Mouse (Mus musculus) heart, embryonic 13.5 days (tissue): Measurements from ENCODE around the gene Ptx4. TPM values are rescaled to one million over a fixed set of nuclear protein-coding genes. Genes with fewer than 3 reads are reported as not detected.
"Not testable (repeated sequence)": the region's sequence is repeated elsewhere in the genome, so short reads cannot be mapped to it uniquely, and the experiment has no call there.

Source experiments
- ATAC-seq: fragments of 200-750 bp; cut with Nextera tagmentation; 2 replicates; pipeline ENCODE4 v1.8.0; 2017; ENCODE audit warnings: moderate TSS enrichment; ENCODE audit not compliant: insufficient number of reproducible peaks, low FRiP score, low TSS enrichment; ENCODE audit errors: extremely low read depth
- H3K27ac ChIP-seq: fragments of 300-500 bp; sonication (generic); replicated peaks from 2 replicates; pipeline ENCODE4 v1.5.1; 2015; ENCODE audit warnings: moderate library complexity, mild to moderate bottlenecking, inconsistent platforms
- H3K27me3 ChIP-seq: fragments of 300-500 bp; sonication (generic); replicated peaks from 2 replicates; pipeline ENCODE4 v1.6.1; 2015; ENCODE audit warnings: mild to moderate bottlenecking, inconsistent platforms
- H3K36me3 ChIP-seq: fragments of 300-500 bp; sonication (generic); 2 replicates; pipeline ENCODE4 v1.6.1; 2015; ENCODE audit warnings: mild to moderate bottlenecking, inconsistent platforms
- H3K4me1 ChIP-seq: fragments of 300-500 bp; sonication (generic); 2 replicates; pipeline ENCODE4 v1.6.1; 2015; ENCODE audit warnings: inconsistent platforms
- H3K4me2 ChIP-seq: fragments of 300-500 bp; sonication (generic); 2 replicates; pipeline ENCODE4 v1.6.1; 2015; ENCODE audit warnings: inconsistent platforms, mild to moderate bottlenecking, moderate library complexity
- H3K4me3 ChIP-seq: fragments of 300-500 bp; sonication (generic); 2 replicates; pipeline ENCODE4 v1.5.1; 2015; ENCODE audit warnings: moderate library complexity, mild to moderate bottlenecking, inconsistent platforms
- H3K9ac ChIP-seq: fragments of 300-500 bp; sonication (generic); 2 replicates; pipeline ENCODE4 v1.6.1; 2015; ENCODE audit warnings: inconsistent platforms, mild to moderate bottlenecking, moderate library complexity
- H3K9me3 ChIP-seq: fragments of 300-500 bp; sonication (generic); 2 replicates; pipeline ENCODE4 v1.6.1; 2016; ENCODE audit warnings: inconsistent platforms
- WGBS: fragments of 180-500 bp; shearing (Covaris S2); methylation state at CpG from one replicate; pipeline ENCODE4 v1.1.7; 2015; ENCODE audit warnings: mixed read lengths; 5-methylcytosine and 5-hydroxymethylcytosine counted together
- polyA plus RNA-seq: library from polyadenylated mRNA; unstranded; fragments of >200 nt; fragmentation: Nextera tagmentation; extraction: Ambion mirVana; gene quantifications from 2 replicates; pipeline ENCODE4 v1.2.1, GENCODE M21; 2015

The Ptx4 gene
- polyA plus RNA-seq, 1 experiment from 2014 or later: 0.15 TPM

GRCm38 (mm10) chr17:25115664-25116432 lies 4.7 kb upstream of the Ptx4 start, which contains the start of gene Telo2:
Gene Telo2 (minus strand): TSS chr17:25115967.
- peak within 1 kb of the TSS; percentile 90 for H3K27ac ChIP-seq
- no peaks in the 10 kb centered on the region for H3K9me3 ChIP-seq
- peaks cover 30% of the 10 kb centered on the region for H3K36me3 ChIP-seq
- whole genome bisulfite sequencing: 6% methylated on average over 40 of the region's 40 CpGs
- H3K27me3 ChIP-seq: no peaks in the 10 kb centered on the region; the same call in 1 of the 2 replicates
- peaks cover 29% of the 10 kb centered on the region for H3K4me1 ChIP-seq
- peak within 1 kb of the TSS; percentile 83 for H3K9ac ChIP-seq
- peak within 1 kb of the TSS; percentile 62 for H3K4me3 ChIP-seq
- peak; percentile 91 for ATAC-seq
- peak within 1 kb of the TSS; percentile 88 for H3K4me2 ChIP-seq

GRCm38 (mm10) chr17:25117263-25117662 lies 3.3 kb upstream of the Ptx4 start:
- no peak overlapping the region for H3K4me2 ChIP-seq
- no peak overlapping the region for H3K4me3 ChIP-seq
- H3K9me3 ChIP-seq: no peaks in the 10 kb centered on the region
- no peak overlapping the region for H3K27ac ChIP-seq
- H3K27me3 ChIP-seq: peaks cover 14% of the 10 kb centered on the region
- whole genome bisulfite sequencing: 29% methylated on average over 4 of the region's 4 CpGs
- H3K36me3 ChIP-seq: peaks cover 19% of the 10 kb centered on the region
- H3K9ac ChIP-seq: no peak overlapping the region
- ATAC-seq: no peak
- peaks cover 23% of the 10 kb centered on the region for H3K4me1 ChIP-seq

DNA sequence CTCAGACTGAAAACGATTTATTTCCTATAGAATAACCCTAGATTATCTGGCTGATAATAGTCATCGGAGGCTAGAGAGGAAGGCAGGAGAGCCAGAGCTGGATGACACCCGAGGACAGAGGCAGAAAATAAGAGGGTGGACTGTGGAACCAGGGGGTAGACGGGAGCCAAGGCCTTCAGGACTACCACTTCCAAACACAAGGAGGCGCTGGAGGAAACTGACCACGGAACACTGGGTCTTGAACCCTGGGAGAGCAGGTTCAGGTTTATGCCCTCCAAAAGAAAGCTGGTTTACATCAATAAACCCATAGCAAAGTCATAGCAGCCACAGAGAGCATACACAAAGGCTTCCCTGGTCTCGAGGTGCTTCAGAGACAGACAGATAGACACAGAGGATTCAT lies 3.4 kb downstream of the Ptx4 start:
- peaks cover 30% of the 10 kb centered on the region for H3K27me3 ChIP-seq
- 25% methylated on average over 7 of the region's 7 CpGs for WGBS
- ATAC-seq: no peak
- no peak overlapping the region for H3K4me2 ChIP-seq
- no peak overlapping the region for H3K9ac ChIP-seq
- H3K4me3 ChIP-seq: no peak overlapping the region
- H3K4me1 ChIP-seq: peaks cover 15% of the 10 kb centered on the region
- no peak overlapping the region for H3K27ac ChIP-seq
- H3K36me3 ChIP-seq: no peaks in the 10 kb centered on the region
- H3K9me3 ChIP-seq: no peaks in the 10 kb centered on the region

DNA sequence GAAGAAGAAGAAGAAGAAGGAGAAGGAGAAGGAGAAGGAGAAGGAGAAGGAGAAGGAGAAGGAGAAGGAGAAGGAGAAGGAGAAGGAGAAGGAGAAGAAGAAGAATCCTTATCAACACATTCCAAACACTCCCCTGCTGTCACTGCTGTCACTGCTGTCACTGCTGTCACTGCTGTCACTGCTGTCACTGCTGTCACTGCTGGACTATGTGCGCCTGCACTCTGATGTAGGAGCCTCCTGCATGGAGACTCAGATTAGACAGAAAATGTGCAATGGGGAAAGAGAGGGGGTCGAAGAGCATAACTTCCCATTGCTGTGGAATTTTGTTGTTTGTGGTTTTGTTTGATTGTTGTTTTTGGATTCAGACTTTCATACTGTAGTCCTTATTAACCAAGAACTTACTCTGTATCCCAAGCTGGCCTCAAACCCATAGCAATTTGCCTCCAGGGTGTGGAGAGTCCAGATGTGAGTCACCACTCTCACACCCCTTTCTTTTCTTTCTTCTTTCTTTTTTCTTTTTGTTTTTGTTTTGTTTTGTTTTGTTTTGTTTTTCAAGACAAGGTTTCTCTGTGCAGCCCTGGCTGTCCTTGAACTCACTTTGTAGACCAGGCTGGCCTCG lies 5.0 kb downstream of the Ptx4 start:
- not testable (repeated sequence) for H3K9ac ChIP-seq, ATAC-seq, H3K9me3 ChIP-seq, H3K36me3 ChIP-seq, H3K27ac ChIP-seq, H3K4me3 ChIP-seq, H3K4me2 ChIP-seq
- Histone ChIP-seq H3K27me3 (peaks cover 30% of the 10 kb centered on the region), H3K4me1 (peaks cover 15% of the 10 kb centered on the region)
- 61% methylated on average over 3 of the region's 3 CpGs for WGBS

DNA sequence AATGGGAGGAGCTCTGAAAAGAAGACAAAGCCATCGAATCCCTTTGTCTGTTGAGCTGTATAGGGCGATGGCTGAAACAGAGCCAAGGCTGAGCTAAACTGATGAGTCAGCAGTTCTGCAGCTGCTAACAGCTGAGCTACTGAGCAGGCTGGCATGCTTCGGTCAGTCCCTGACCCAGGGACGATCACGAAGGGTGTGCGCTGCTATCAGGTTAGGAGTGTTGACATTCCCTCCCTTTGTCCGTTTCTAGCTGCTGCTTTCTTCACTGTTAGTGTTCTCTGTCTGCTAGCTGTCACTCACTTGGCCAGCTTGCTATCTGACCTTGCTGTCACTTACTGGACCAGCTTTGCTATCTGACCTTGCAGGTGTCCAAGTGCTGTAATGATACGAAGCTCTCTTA lies 6.5 kb downstream of the Ptx4 start:
- Histone ChIP-seq H3K4me2 (peak overlapping the region; percentile 18), H3K4me1 (peaks cover 15% of the 10 kb centered on the region), H3K27ac (peak overlapping the region; percentile 10; the same call in 1 of the 2 replicates), H3K27me3 (peaks cover 18% of the 10 kb centered on the region), H3K9me3 (no peaks in the 10 kb centered on the region), H3K4me3 (no peak overlapping the region), H3K36me3 (no peaks in the 10 kb centered on the region), H3K9ac (no peak overlapping the region)
- WGBS: 11% methylated on average over 8 of the region's 8 CpGs
- ATAC-seq: peak; percentile 70; the same call in 1 of the 2 replicates

DNA sequence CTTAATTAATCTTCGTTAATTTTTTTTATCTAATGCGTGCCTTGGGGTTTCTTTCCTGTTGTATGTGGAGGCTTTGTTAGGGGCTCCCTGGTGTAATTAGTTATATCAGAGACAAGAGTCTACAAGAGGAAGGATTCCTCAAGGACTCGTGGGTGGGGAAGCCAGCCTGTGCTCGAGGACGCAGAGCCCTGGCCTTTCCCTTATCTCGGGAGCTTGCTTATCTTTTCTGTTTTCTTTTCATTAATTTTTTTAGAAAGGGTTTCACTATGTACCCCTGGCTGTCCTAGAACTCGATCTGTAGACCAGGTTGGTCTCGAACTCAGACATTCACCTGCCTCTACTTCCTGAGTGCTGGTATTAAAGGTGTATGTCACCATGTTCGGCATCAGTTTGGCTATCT lies 7.1 kb downstream of the Ptx4 start:
- peaks cover 12% of the 10 kb centered on the region for H3K27me3 ChIP-seq
- no peak overlapping the region for H3K4me3 ChIP-seq
- peaks cover 15% of the 10 kb centered on the region for H3K4me1 ChIP-seq
- H3K9me3 ChIP-seq: no peaks in the 10 kb centered on the region
- ATAC-seq: no peak
- no peak overlapping the region for H3K9ac ChIP-seq
- 0 out of 2 replicates have a peak overlapping the region, but pooled peaks have one; percentile 10 for H3K27ac ChIP-seq
- H3K36me3 ChIP-seq: no peaks in the 10 kb centered on the region
- WGBS: 40% methylated on average over 9 of the region's 9 CpGs
- H3K4me2 ChIP-seq: peak overlapping the region; percentile 18; the same call in 1 of the 2 replicates

DNA sequence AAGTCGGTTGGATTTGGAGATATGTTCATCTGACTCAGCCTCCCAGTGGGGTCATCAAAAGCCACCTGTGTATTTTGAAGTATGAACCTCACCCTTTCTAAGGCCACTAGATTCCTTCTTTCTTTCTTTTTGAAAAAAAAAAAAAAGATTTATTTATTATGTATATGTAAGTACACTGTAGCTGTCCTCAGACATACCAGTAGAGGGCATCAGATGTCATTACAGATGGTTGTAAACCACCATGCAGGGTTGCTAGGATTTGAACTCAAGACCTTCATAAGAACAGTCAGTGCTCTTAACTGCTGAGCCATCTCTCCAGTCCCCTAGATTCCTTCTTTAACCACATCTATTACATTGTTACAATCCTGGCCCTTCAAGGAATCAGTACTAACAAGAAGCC lies 9.5 kb downstream of the Ptx4 start:
- no peak overlapping the region for H3K4me3 ChIP-seq
- H3K27ac ChIP-seq: no peak overlapping the region
- no peak overlapping the region for H3K9ac ChIP-seq
- no peak for ATAC-seq
- H3K4me1 ChIP-seq: peaks cover 24% of the 10 kb centered on the region
- WGBS: 88% methylated on average over 1 of the region's 1 CpGs
- no peaks in the 10 kb centered on the region for H3K36me3 ChIP-seq
- H3K4me2 ChIP-seq: no peak overlapping the region
- H3K27me3 ChIP-seq: no peaks in the 10 kb centered on the region
- H3K9me3 ChIP-seq: no peaks in the 10 kb centered on the region

- Histone ChIP-seq H3K27me3 (no peaks in the 10 kb centered on the region), H3K4me2 (peak within 1 kb of the TSS; percentile 92), H3K4me3 (peak within 1 kb of the TSS; percentile 99), H3K9ac (peak within 1 kb of the TSS; percentile 94), H3K4me1 (peaks cover 12% of the 10 kb centered on the region), H3K36me3 (no peaks in the 10 kb centered on the region), H3K9me3 (no peaks in the 10 kb centered on the region), H3K27ac (peak within 1 kb of the TSS; percentile 50; the same call in 1 of the 2 replicates)
- under 1% methylated on average over 40 of the region's 40 CpGs for WGBS
- peak; percentile 78 for ATAC-seq
These were observed 12.7 kb downstream of the Ptx4 start, which contains the start of gene Clcn7 for GRCm38 (mm10) chr17:25133275-25133698. Gene Clcn7 (plus strand): TSS chr17:25133391.

- Histone ChIP-seq H3K9ac (0 out of 2 replicates have a peak overlapping the region, but pooled peaks have one; percentile 16), H3K4me2 (no peak overlapping the region), H3K4me1 (peaks cover 12% of the 10 kb centered on the region), H3K27ac (no peak overlapping the region), H3K9me3 (no peaks in the 10 kb centered on the region), H3K36me3 (no peaks in the 10 kb centered on the region; the same call in 1 of the 2 replicates), H3K27me3 (no peaks in the 10 kb centered on the region), H3K4me3 (no peak overlapping the region)
- ATAC-seq: no peak
- 84% methylated on average over 6 of the region's 6 CpGs for WGBS
These were observed 15.1 kb downstream of the Ptx4 start for GRCm38 (mm10) chr17:25135622-25136021.

DNA sequence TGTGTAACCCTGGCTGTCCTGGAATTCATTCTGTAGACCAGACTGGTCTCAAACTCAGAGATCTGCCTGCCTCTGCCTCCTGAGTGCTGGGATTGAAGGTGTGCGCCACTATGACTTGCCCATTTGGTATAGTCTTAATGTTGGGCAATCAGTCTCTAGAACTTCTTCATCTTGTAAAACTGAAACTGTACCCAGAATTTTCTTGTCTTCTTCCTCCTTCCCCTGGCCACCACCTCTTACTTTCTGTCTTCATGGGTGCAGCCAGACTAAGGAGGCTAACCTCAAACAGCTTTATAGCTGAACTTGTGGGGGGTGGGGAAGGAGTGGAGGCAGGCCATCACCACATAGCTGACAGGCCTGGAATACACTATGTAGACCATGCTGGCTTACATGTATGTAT lies 18.2 kb downstream of the Ptx4 start:
- Histone ChIP-seq H3K4me2 (no peak overlapping the region), H3K27me3 (no peaks in the 10 kb centered on the region), H3K4me1 (peaks cover 10% of the 10 kb centered on the region), H3K36me3 (no peaks in the 10 kb centered on the region; the same call in 1 of the 2 replicates), H3K9ac (no peak overlapping the region), H3K9me3 (no peaks in the 10 kb centered on the region), H3K27ac (no peak overlapping the region), H3K4me3 (no peak overlapping the region)
- WGBS: 96% methylated on average over 1 of the region's 1 CpGs
- ATAC-seq: no peak

DNA sequence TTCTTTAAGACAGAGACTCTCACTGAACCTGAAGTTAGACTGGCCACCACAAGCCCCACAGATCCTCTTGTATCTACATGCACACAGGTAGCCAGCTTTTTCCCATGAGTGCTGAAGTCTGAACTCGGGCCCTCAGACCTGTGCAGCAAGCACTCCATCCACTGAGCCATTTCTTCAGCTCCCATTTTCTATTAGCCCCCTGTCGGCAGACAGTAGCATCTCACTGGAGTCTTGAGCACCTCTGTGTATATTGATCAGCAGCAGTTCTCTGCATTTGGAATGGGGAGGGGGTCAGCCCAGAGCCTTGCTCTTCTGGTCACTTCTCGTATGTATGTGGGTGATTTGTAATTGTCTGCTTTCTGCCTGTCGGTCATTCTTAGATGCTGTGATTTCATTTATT lies 19.4 kb downstream of the Ptx4 start:
- ATAC-seq: no peak
- H3K4me1 ChIP-seq: 0 out of 2 replicates have a peak, but pooled peaks cover 7% of the 10 kb centered on the region
- WGBS: 74% methylated on average over 4 of the region's 4 CpGs
- peaks cover 7% of the 10 kb centered on the region; the same call in 1 of the 2 replicates for H3K36me3 ChIP-seq
- no peak overlapping the region for H3K27ac ChIP-seq
- H3K4me2 ChIP-seq: no peak overlapping the region
- no peaks in the 10 kb centered on the region for H3K27me3 ChIP-seq
- no peaks in the 10 kb centered on the region for H3K9me3 ChIP-seq
- H3K9ac ChIP-seq: no peak overlapping the region
- no peak overlapping the region for H3K4me3 ChIP-seq
